Comparison of ENCODE assay signal across 22 mouse cellular contexts in the genomic region with DNA sequence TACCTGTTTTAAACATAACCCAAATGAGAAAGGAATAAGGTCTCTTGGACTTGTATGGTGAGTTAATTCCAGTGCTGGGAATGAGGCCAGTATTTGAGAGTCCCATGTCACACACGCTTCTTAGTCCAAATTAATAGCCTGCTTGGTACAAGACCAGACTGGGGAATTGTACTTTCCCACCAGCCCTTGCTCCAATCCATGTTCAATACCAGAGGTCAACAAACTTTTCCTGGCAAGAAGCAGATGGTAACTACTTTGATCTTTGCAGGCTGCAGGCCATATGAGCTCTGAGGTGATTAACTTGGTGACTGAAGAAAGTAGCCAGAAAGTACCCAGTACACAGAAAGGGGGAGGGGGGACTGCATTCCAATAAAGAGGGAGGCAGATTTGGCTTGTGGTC.
DNase-seq lines count a peak whose midpoint lies in the region; ATAC-seq and TF ChIP-seq lines count a peak whose summit lies in the region.
"Had no signal": no experiment of that assay in that cellular context is flagged by ENCODE, and none has a peak within 500 bp of the region (broad histone marks: within the 10 kb centered on the region; RNA-seq: fewer than 3 reads in every experiment).

No protein-coding gene starts in this region.

- no peak overlapping the region for H3K9ac ChIP-seq in lung, postnatal 0 days (replicated peaks; ENCODE audit: low read depth)
- H3K9ac ChIP-seq: embryonic facial prominence, embryonic 12.5 days; heart, embryonic 13.5 days; hindbrain, embryonic 15.5 days; limb, embryonic 15.5 days; liver, postnatal 0 days had no signal

- no peak overlapping the region for H3K27ac ChIP-seq in lung, postnatal 0 days (ENCODE audit: low read length)
- H3K27ac ChIP-seq: embryonic facial prominence, embryonic 12.5 days; gastrocnemius, adult 2 months; heart, embryonic 13.5 days; hindbrain, embryonic 15.5 days; layer of hippocampus, adult 2 months; limb, embryonic 15.5 days had no signal

- H3K27me3 ChIP-seq in lung, postnatal 0 days (replicated peaks; ENCODE audit: insufficient read depth, low read length): no peaks in the 10 kb centered on the region
- H3K27me3 ChIP-seq: embryonic facial prominence, embryonic 12.5 days; heart, embryonic 13.5 days; hindbrain, embryonic 15.5 days; limb, embryonic 15.5 days had no signal

- no peak overlapping the region for H3K4me2 ChIP-seq in lung, postnatal 0 days (replicated peaks; ENCODE audit: low read depth, low read length)
- H3K4me2 ChIP-seq: embryonic facial prominence, embryonic 12.5 days; heart, embryonic 13.5 days; hindbrain, embryonic 15.5 days; limb, embryonic 15.5 days had no signal

- no peaks in the 10 kb centered on the region for H3K9me3 ChIP-seq in lung, postnatal 0 days (ENCODE audit: low read length)
- H3K9me3 ChIP-seq: embryonic facial prominence, embryonic 12.5 days; heart, embryonic 13.5 days; hindbrain, embryonic 15.5 days; limb, embryonic 15.5 days had no signal

- WGBS in lung, postnatal 0 days: 45% methylated on average over 1 of the region's 1 CpGs

- no peak for ATAC-seq in lung, postnatal 0 days
- ATAC-seq: forebrain, embryonic 16.5 days; liver, postnatal 0 days; midbrain, embryonic 16.5 days had no signal

- H3K4me3 ChIP-seq in lung, postnatal 0 days (ENCODE audit: low read depth, low read length): no peak overlapping the region
- H3K4me3 ChIP-seq: embryonic facial prominence, embryonic 12.5 days; gastrocnemius, adult 2 months; heart, embryonic 13.5 days; hindbrain, embryonic 15.5 days; layer of hippocampus, adult 2 months; limb, embryonic 15.5 days had no signal

- no peak for TF ChIP-seq EP300 in lung, postnatal 0 days (IDR thresholded peaks at IDR 0.05)

- peak; percentile 59 for DNase-seq in heart, adult 11 months
- no peak for DNase-seq in heart, adult 18-20 months
- DNase-seq in lung, postnatal 10 days: peak; percentile 3
- DNase-seq in lung, postnatal 0 days (ENCODE audit: low spot score): no peak
- peak; percentile 67 for DNase-seq in forelimb bud, embryonic 11.5 days (ENCODE audit: low read depth, low spot score)
- no peak for DNase-seq in right cerebral cortex, adult 18-20 months
- DNase-seq in frontal cortex, postnatal 10 days (ENCODE audit: low spot score in 2 of 2): no peak
- DNase-seq: cerebellum, postnatal 25 days; gastrocnemius, adult 2 months; kidney, adult 2 months; kidney, postnatal 14 days; layer of hippocampus, postnatal 36 days; liver, postnatal 0 days; right cerebral cortex, postnatal 4 days; thymus, adult 2 months had no signal

- H3K36me3 ChIP-seq in lung, postnatal 0 days (ENCODE audit: insufficient read depth, low read length): no peaks in the 10 kb centered on the region
- H3K36me3 ChIP-seq: embryonic facial prominence, embryonic 12.5 days; heart, embryonic 13.5 days; hindbrain, embryonic 15.5 days; limb, embryonic 15.5 days had no signal

- no peaks in the 10 kb centered on the region for H3K4me1 ChIP-seq in lung, postnatal 0 days (ENCODE audit: insufficient read depth, low read depth, low read length)
- H3K4me1 ChIP-seq: embryonic facial prominence, embryonic 12.5 days; heart, embryonic 13.5 days; limb, embryonic 15.5 days had no signal

- TF ChIP-seq CTCF in lung, postnatal 0 days (IDR thresholded peaks at IDR 0.05): no peak

Comparison
In these comparisons a context has a peak if more than half of its experiments do, and no peak if none do; other contexts are left out.
1. DNase-seq: peak in heart, adult 11 months (single experiment), lung, postnatal 10 days (single experiment) and forelimb bud, embryonic 11.5 days (single experiment); none in heart, adult 18-20 months (0 of 2), lung, postnatal 0 days (single experiment), right cerebral cortex, adult 18-20 months (single experiment) and frontal cortex, postnatal 10 days (0 of 2).